Mouse (Mus musculus) neural tube, embryonic 14.5 days (tissue): ENCODE results near the gene Pxmp2. TPM values are rescaled to one million over a fixed set of nuclear protein-coding genes. Genes with fewer than 3 reads are reported as not detected.

Experiments used
- ATAC-seq: fragments of 200-750 bp; cut with Nextera tagmentation; 2 replicates; pipeline ENCODE4 v1.8.0; 2017; ENCODE audit warnings: low read depth, mild to moderate bottlenecking, moderate TSS enrichment, moderate library complexity
- H3K27ac ChIP-seq: fragments of 300-500 bp; sonication (generic); 2 replicates; pipeline ENCODE4 v1.5.1; 2014; ENCODE audit warnings: low read depth, mild to moderate bottlenecking, control low read depth, low read length, moderate library complexity, mixed read lengths
- H3K27me3 ChIP-seq: fragments of 300-500 bp; sonication (generic); 2 replicates; pipeline ENCODE4 v1.6.1; 2014; ENCODE audit warnings: low read length; ENCODE audit not compliant: control insufficient read depth, insufficient read depth
- H3K36me3 ChIP-seq: fragments of 300-500 bp; sonication (generic); 2 replicates; pipeline ENCODE4 v1.6.1; 2014; ENCODE audit warnings: low read length, mixed read lengths; ENCODE audit not compliant: control insufficient read depth, insufficient read depth
- H3K4me1 ChIP-seq: fragments of 300-500 bp; sonication (generic); 2 replicates; pipeline ENCODE4 v1.6.1; 2014; ENCODE audit warnings: low read length; ENCODE audit not compliant: control insufficient read depth, insufficient read depth
- H3K4me2 ChIP-seq: fragments of 300-500 bp; sonication (generic); 2 replicates; pipeline ENCODE4 v1.6.1; 2014; ENCODE audit warnings: mild to moderate bottlenecking, low read depth, low read length, control low read depth
- H3K4me3 ChIP-seq: fragments of 300-500 bp; sonication (generic); 2 replicates; pipeline ENCODE4 v1.5.1; 2014; ENCODE audit warnings: low read depth, low read length, control low read depth, mixed read lengths
- H3K9ac ChIP-seq: fragments of 300-500 bp; sonication (generic); replicated peaks from 2 replicates; pipeline ENCODE4 v1.6.1; 2014; ENCODE audit warnings: low read depth, mild to moderate bottlenecking, control low read depth, low read length, mixed read lengths
- H3K9me3 ChIP-seq: fragments of 300-500 bp; sonication (generic); 2 replicates; pipeline ENCODE4 v1.6.1; 2016; ENCODE audit warnings: low read length; ENCODE audit not compliant: control insufficient read depth
- WGBS: fragments of 180-500 bp; shearing (Covaris S2); extraction: QIAGEN DNeasy Blood & Tissue Kit; methylation state at CpG from one replicate; pipeline ENCODE4 v1.1.7; 2014; 5-methylcytosine and 5-hydroxymethylcytosine counted together
- polyA plus RNA-seq: library from polyadenylated mRNA; unstranded; fragments of >200 nt; fragmentation: Nextera tagmentation; extraction: Ambion mirVana; gene quantifications from 2 replicates; pipeline ENCODE4 v1.2.1, GENCODE M21; 2014

Gene Pxmp2
- polyA plus RNA-seq, 1 experiment from 2014 or later, result 11.9 TPM

DNA sequence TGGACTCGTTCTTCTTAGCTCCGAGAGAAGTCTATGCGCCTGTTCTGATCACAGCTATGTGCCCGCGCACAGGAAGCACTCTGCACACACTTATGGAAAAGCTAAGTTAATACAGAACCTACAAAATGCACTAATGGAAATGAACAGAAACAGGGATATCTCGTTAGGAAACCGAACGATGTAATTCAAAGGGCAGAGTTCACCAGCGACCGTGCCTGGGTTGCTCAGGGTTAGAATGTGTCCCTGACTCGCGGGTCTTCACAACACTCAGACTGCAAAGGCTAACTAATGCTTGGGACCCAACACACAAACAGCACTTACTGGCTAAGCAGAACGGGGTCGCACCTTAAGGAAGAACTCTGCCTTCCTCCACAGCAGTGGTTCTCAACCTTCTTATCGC is 830 bp downstream of the Pxmp2 start:
- no peak for ATAC-seq
- Histone ChIP-seq H3K27ac (no peak overlapping the region), H3K9me3 (no peaks in the 10 kb centered on the region), H3K4me3 (peak overlapping the region; percentile 58), H3K4me1 (no peaks in the 10 kb centered on the region), H3K36me3 (no peaks in the 10 kb centered on the region), H3K27me3 (peaks cover 8% of the 10 kb centered on the region; the same call in 1 of the 2 replicates), H3K4me2 (peak overlapping the region; percentile 96), H3K9ac (peak overlapping the region; percentile 64; the same call in 1 of the 2 replicates)
- 9% methylated on average over 15 of the region's 15 CpGs for WGBS

DNA sequence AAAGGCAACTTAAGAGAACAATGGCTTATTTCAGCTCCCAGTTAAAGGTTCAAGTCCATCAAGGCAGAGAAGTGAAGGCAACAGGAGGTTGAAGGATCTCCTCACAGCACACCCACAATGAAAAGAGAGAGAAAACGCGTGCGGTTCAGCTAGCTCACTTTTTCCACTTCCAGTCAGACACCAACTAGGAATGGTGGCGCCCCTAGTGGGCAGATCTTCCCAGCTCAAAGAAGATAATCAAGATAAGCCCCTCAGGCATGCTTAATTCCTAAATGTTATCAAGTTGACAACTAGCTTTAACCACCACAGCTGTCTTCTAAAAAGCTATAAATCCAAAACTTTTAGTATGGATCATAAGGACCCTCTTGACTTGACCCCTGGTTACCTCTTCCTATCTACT is 1.4 kb downstream of the Pxmp2 start:
- H3K4me1 ChIP-seq, result no peaks in the 10 kb centered on the region
- H3K9ac ChIP-seq, result no peak overlapping the region
- no peak overlapping the region; the same call in 1 of the 2 replicates for H3K4me3 ChIP-seq
- no peaks in the 10 kb centered on the region for H3K36me3 ChIP-seq
- H3K9me3 ChIP-seq, result no peaks in the 10 kb centered on the region
- no peak overlapping the region for H3K27ac ChIP-seq
- H3K27me3 ChIP-seq, result peaks cover 8% of the 10 kb centered on the region; the same call in 1 of the 2 replicates
- WGBS, result 8% methylated on average over 4 of the region's 4 CpGs
- no peak for ATAC-seq
- H3K4me2 ChIP-seq, result peak overlapping the region; percentile 4; the same call in 1 of the 2 replicates

DNA sequence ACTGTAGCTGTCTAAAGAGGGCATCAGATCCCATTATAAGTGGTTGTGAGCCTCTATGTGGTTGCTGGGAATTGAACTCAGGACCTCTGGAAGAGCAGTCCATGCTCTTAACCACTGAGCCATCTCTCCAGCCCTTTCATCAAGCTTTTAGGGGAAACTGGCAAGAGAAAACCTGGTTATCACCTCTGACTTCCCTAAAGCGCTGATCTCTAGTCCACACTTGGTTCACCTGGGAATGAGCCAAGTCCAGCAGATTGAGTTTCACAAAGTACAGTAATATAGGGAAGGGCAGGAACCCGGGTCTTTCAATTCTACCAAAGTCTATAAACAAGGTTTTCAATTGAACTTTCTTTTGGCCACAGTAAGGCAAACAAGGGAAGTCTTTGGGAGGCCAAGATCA is 4.0 kb downstream of the Pxmp2 start:
- H3K9ac ChIP-seq, result no peak overlapping the region
- H3K4me1 ChIP-seq, result no peaks in the 10 kb centered on the region
- 84% methylated on average over 2 of the region's 2 CpGs for WGBS
- no peak overlapping the region for H3K27ac ChIP-seq
- H3K36me3 ChIP-seq, result no peaks in the 10 kb centered on the region
- H3K27me3 ChIP-seq, result peaks cover 8% of the 10 kb centered on the region; the same call in 1 of the 2 replicates
- H3K4me2 ChIP-seq, result no peak overlapping the region
- H3K9me3 ChIP-seq, result no peaks in the 10 kb centered on the region
- H3K4me3 ChIP-seq, result no peak overlapping the region
- no peak for ATAC-seq

DNA sequence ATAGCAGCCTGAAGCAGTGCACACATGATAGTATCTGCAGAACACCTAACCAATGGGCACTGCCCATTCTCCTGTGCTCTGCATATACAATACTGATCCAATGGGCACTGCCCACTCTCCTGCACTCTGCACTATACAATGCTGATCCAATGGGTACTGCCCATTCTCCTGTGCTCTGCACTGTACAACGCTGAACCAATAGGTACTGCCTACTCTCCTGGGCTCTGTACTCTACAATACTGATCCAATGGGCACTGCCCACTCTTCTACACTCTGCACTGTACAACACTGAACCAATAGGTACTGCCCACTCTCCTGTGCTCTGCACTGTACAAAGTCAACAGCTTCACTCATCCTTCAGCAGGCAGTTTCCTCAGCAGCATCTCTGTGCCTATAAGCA is 9.1 kb downstream of the Pxmp2 start:
- WGBS, result 100% methylated on average over 1 of the region's 1 CpGs
- no peak for ATAC-seq
- no peak overlapping the region for H3K4me2 ChIP-seq
- H3K9ac ChIP-seq, result no peak overlapping the region
- no peak overlapping the region for H3K27ac ChIP-seq
- H3K9me3 ChIP-seq, result no peaks in the 10 kb centered on the region
- H3K4me1 ChIP-seq, result no peaks in the 10 kb centered on the region
- no peak overlapping the region for H3K4me3 ChIP-seq
- H3K27me3 ChIP-seq, result no peaks in the 10 kb centered on the region
- H3K36me3 ChIP-seq, result no peaks in the 10 kb centered on the region

DNA sequence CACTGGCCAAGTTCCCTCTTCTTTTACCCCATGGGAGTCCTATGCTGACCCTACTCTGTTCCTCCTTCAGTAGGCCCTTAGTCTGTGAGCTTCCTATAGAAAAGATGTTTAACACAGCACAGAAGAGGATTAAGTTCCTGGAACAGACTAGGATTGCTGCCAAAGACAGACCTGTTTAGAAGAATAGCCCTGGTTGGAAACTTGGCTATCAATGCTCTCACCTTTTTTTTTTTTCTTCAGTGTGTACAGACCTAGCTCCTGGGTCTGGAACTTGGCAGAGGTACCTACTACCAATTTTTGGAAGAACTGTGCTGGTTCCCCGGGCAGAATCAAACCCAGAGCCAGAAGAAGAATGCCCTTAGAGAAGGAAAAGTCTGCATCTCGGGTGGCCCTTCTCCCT is 9.6 kb downstream of the Pxmp2 start:
- ATAC-seq, result no peak
- no peak overlapping the region for H3K4me2 ChIP-seq
- H3K36me3 ChIP-seq, result no peaks in the 10 kb centered on the region
- WGBS, result 88% methylated on average over 2 of the region's 2 CpGs
- no peak overlapping the region for H3K9ac ChIP-seq
- no peaks in the 10 kb centered on the region for H3K9me3 ChIP-seq
- H3K27me3 ChIP-seq, result no peaks in the 10 kb centered on the region
- H3K27ac ChIP-seq, result no peak overlapping the region
- H3K4me1 ChIP-seq, result no peaks in the 10 kb centered on the region
- H3K4me3 ChIP-seq, result no peak overlapping the region

DNA sequence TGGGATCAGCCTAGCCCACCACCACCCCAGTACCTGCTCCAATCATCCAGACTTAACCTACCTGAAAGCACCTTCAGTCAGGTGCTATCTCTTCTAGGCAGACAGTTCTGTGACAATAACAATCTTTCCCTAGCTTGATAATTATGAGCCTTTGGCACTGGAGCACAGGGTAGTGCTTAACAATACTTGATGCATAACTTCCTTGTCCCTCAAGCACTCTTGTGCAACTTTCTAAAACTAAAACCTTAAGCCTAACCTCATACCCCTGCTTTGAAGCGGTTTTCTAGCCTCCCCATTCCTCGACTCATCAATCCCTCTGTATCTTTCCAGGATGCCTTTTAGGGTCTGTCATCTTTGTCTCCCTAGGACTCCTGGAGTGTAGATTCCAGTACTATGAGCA is 11.1 kb downstream of the Pxmp2 start:
- no peak overlapping the region for H3K27ac ChIP-seq
- WGBS, result 70% methylated on average over 2 of the region's 2 CpGs
- H3K27me3 ChIP-seq, result no peaks in the 10 kb centered on the region
- H3K4me3 ChIP-seq, result no peak overlapping the region
- no peaks in the 10 kb centered on the region for H3K36me3 ChIP-seq
- no peak overlapping the region for H3K9ac ChIP-seq
- no peak overlapping the region for H3K4me2 ChIP-seq
- ATAC-seq, result no peak
- H3K9me3 ChIP-seq, result no peaks in the 10 kb centered on the region
- no peaks in the 10 kb centered on the region for H3K4me1 ChIP-seq

DNA sequence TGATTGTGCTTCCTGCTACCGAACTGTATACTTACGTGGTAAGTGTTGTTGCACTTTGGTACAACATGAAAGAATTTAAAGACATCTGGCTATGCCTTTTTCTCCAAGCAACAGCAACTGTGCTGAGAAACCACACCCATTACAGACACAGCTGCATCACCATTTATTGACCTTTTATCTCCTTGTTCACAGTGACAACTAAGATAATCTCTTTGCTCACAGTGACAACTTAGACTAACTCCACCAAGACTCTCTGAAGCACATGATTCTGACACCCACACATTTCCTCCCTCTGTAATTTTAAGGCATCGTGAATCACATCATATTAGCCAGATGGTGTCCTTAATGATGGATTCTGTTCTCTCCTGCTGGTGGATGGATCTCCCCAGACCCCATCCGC is 11.8 kb downstream of the Pxmp2 start:
- Histone ChIP-seq H3K27ac (no peak overlapping the region), H3K4me3 (no peak overlapping the region), H3K9ac (no peak overlapping the region), H3K4me1 (no peaks in the 10 kb centered on the region), H3K9me3 (no peaks in the 10 kb centered on the region), H3K27me3 (no peaks in the 10 kb centered on the region), H3K36me3 (no peaks in the 10 kb centered on the region), H3K4me2 (no peak overlapping the region)
- 85% methylated on average over 4 of the region's 4 CpGs for WGBS
- no peak for ATAC-seq

DNA sequence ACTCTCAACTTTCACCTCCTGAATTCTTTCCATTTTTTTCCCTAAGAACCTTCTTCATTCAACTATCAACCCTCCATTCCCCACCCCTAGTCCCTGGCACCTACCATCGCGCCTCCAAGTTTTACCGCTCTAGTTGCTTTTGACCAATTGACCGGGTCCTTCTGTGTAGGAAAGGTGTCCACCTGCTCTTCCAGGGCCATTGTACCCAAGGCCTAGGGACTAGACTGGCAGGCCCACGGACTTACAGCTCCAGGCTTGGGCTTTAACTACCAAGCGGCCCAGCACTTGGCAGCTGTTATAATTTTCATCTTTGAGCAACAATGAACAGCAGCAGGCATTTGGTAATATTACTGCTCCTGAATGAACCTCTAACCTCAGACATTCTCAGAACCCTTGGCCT is 15.7 kb downstream of the Pxmp2 start:
- no peaks in the 10 kb centered on the region for H3K27me3 ChIP-seq
- no peak overlapping the region for H3K4me2 ChIP-seq
- H3K9ac ChIP-seq, result no peak overlapping the region
- peak; percentile 16 for ATAC-seq
- peaks cover 14% of the 10 kb centered on the region for H3K36me3 ChIP-seq
- peaks cover 6% of the 10 kb centered on the region for H3K4me1 ChIP-seq
- no peak overlapping the region for H3K4me3 ChIP-seq
- WGBS, result 94% methylated on average over 6 of the region's 6 CpGs
- H3K27ac ChIP-seq, result no peak overlapping the region
- no peaks in the 10 kb centered on the region for H3K9me3 ChIP-seq

DNA sequence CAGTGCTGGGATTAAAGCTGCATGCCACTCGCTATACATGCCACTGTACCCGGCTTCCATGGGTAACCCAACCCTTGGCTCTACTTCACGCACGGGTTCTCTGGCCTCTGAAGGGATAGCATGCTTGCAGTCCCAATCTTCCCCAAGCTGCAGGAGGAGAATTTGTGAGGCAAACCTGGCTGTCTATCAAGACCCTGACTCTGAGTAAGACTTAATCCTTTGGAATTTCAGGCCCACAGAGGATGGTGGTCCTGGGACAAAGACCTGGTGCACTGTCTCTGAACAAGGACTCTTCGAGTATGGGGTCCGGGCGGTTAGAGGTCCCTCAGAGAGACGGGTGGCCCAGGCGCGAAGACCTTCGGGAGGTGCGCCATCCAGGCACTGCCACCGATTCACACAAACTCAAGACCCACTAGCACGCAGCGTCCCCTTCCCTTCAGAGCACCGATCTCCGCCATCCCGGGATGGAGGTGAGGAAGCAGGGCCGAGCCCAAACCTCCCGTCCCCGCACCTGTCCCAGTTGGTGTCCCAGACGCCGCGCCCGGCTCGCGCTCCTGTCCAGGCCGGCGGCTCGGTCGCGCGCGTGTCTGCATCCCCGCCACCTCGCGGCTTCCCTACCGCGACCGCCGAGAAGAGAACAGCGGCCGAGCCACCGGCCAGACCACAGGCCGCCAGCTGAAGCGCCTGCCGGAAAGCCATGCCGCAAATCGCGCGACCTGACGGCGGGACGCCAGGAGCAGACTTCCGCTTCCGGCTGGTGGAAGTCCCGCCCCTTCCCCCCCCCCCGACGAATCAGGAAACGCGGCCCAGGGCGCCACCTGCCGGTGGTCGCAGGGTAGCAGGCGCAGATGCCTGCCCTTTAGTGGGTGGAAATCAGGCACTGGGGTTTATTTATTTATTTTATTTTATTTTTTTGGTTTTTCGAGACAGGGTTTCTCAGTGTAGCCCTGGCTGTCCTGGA is 16.6 kb downstream of the Pxmp2 start, which contains the start of gene Pgam5:
Pgam5 (minus strand) TSS at position 773 of the 961 bp plus-strand sequence.
- peak; percentile 93 for ATAC-seq
- under 1% methylated on average over 63 of the region's 66 CpGs for WGBS
- Histone ChIP-seq H3K9me3 (no peaks in the 10 kb centered on the region), H3K27ac (peak within 1 kb of the TSS; percentile 55), H3K36me3 (peaks cover 23% of the 10 kb centered on the region), H3K4me3 (peak within 1 kb of the TSS; percentile 92), H3K4me2 (peak within 1 kb of the TSS; percentile 85), H3K9ac (peak within 1 kb of the TSS; percentile 72), H3K4me1 (peaks cover 6% of the 10 kb centered on the region), H3K27me3 (no peaks in the 10 kb centered on the region)
